ENCODE assay signal across 8 mouse cellular contexts in the genomic region with DNA sequence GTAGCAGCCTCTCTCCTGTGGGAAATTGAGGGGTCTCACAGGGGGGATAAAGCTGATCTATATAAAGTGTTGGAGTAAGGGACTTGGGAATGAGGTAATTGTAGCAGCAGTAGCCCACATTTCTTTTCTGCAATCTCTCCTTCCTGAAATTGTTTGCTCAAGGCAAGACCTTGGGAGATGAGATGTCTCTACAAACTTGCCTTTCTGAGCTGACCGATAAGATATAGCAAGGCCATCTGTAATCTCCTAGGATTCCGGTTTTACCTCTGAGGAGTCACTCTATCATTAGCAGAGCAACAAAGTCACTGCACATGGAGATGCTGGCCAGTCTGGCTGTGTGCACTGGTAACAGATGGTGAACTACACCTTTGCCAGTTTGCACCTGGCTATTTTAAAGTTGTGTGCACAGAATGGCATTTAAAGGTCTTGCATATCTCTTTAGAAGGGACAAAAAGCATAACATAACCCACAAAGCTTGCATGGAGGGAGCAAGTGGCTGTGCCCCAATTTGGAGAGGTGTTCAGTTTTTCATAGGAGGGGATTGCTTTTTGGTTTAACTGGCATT.
DNase-seq lines count a peak whose midpoint lies in the region; ATAC-seq lines count a peak whose summit lies in the region.

No protein-coding gene starts in this region.

- no peak for ATAC-seq in embryonic facial prominence, embryonic 12.5 days (ENCODE audit: insufficient number of reproducible peaks, insufficient read depth, low FRiP score, low TSS enrichment)
- no peak for ATAC-seq in midbrain, embryonic 11.5 days (ENCODE audit: low FRiP score)
- no peak for ATAC-seq in hindbrain, embryonic 16.5 days
- ATAC-seq in stomach, embryonic 16.5 days (ENCODE audit: insufficient read depth, low FRiP score), result no peak

- no peaks in the 10 kb centered on the region for H3K27me3 ChIP-seq in embryonic facial prominence, embryonic 12.5 days
- H3K27me3 ChIP-seq in embryonic facial prominence, embryonic 10.5 days (replicated peaks; ENCODE audit: low read depth, poor library complexity, severe bottlenecking), result no peaks in the 10 kb centered on the region
- H3K27me3 ChIP-seq in midbrain, embryonic 10.5 days (ENCODE audit: low read depth, poor library complexity, severe bottlenecking), result no peaks in the 10 kb centered on the region
- H3K27me3 ChIP-seq in midbrain, embryonic 11.5 days (ENCODE audit: control insufficient read depth, insufficient read depth, low read length), result no peaks in the 10 kb centered on the region
- H3K27me3 ChIP-seq in hindbrain, embryonic 16.5 days (replicated peaks; ENCODE audit: control insufficient read depth, insufficient read depth, low read length), result no peaks in the 10 kb centered on the region
- H3K27me3 ChIP-seq in stomach, embryonic 16.5 days (ENCODE audit: control insufficient read depth, insufficient read depth, low read length), result no peaks in the 10 kb centered on the region

- H3K27ac ChIP-seq in embryonic facial prominence, embryonic 12.5 days, result peak overlapping the region; percentile 30; the same call in 1 of the 2 replicates
- no peak overlapping the region; the same call in 1 of the 2 replicates for H3K27ac ChIP-seq in embryonic facial prominence, embryonic 10.5 days (replicated peaks)
- 0 out of 2 replicates have a peak overlapping the region, but pooled peaks have one; percentile 28 for H3K27ac ChIP-seq in midbrain, embryonic 10.5 days (replicated peaks)
- no peak overlapping the region for H3K27ac ChIP-seq in midbrain, embryonic 11.5 days (ENCODE audit: low read depth, low read length)
- peak overlapping the region; percentile 48; the same call in 1 of the 2 replicates for H3K27ac ChIP-seq in hindbrain, embryonic 16.5 days (ENCODE audit: low read depth, low read length)
- peak overlapping the region; percentile 49; the same call in 1 of the 2 replicates for H3K27ac ChIP-seq in stomach, embryonic 16.5 days (ENCODE audit: low read length)

- WGBS in embryonic facial prominence, embryonic 12.5 days, result 76% methylated on average over 2 of the region's 2 CpGs
- 89% methylated on average over 2 of the region's 2 CpGs for WGBS in embryonic facial prominence, embryonic 10.5 days
- 82% methylated on average over 2 of the region's 2 CpGs for WGBS in midbrain, embryonic 10.5 days
- 83% methylated on average over 2 of the region's 2 CpGs for WGBS in midbrain, embryonic 11.5 days
- 66% methylated on average over 2 of the region's 2 CpGs for WGBS in hindbrain, embryonic 16.5 days
- WGBS in stomach, embryonic 16.5 days, result 53% methylated on average over 2 of the region's 2 CpGs

- H3K36me3 ChIP-seq in embryonic facial prominence, embryonic 12.5 days, result no peaks in the 10 kb centered on the region
- no peaks in the 10 kb centered on the region for H3K36me3 ChIP-seq in embryonic facial prominence, embryonic 10.5 days (replicated peaks)
- no peaks in the 10 kb centered on the region for H3K36me3 ChIP-seq in midbrain, embryonic 10.5 days
- H3K36me3 ChIP-seq in midbrain, embryonic 11.5 days (ENCODE audit: control insufficient read depth, insufficient read depth, low read length), result no peaks in the 10 kb centered on the region
- H3K36me3 ChIP-seq in hindbrain, embryonic 16.5 days (ENCODE audit: control insufficient read depth, insufficient read depth, low read length), result no peaks in the 10 kb centered on the region
- no peaks in the 10 kb centered on the region for H3K36me3 ChIP-seq in stomach, embryonic 16.5 days (ENCODE audit: control insufficient read depth, insufficient read depth, low read length)

- H3K4me2 ChIP-seq in embryonic facial prominence, embryonic 12.5 days (replicated peaks), result no peak overlapping the region
- H3K4me2 ChIP-seq in midbrain, embryonic 11.5 days, result no peak overlapping the region
- no peak overlapping the region for H3K4me2 ChIP-seq in hindbrain, embryonic 16.5 days (ENCODE audit: low read length)
- no peak overlapping the region for H3K4me2 ChIP-seq in stomach, embryonic 16.5 days (ENCODE audit: low read depth, low read length)

- no peaks in the 10 kb centered on the region for H3K4me1 ChIP-seq in embryonic facial prominence, embryonic 12.5 days
- 0 out of 2 replicates have a peak, but pooled peaks cover 6% of the 10 kb centered on the region for H3K4me1 ChIP-seq in embryonic facial prominence, embryonic 10.5 days
- H3K4me1 ChIP-seq in midbrain, embryonic 10.5 days, result peaks cover 5% of the 10 kb centered on the region
- H3K4me1 ChIP-seq in midbrain, embryonic 11.5 days (ENCODE audit: control insufficient read depth, insufficient read depth, low read length), result no peaks in the 10 kb centered on the region
- no peaks in the 10 kb centered on the region; the same call in 1 of the 2 replicates for H3K4me1 ChIP-seq in hindbrain, embryonic 16.5 days (ENCODE audit: control insufficient read depth, insufficient read depth, low read depth, low read length)
- no peaks in the 10 kb centered on the region for H3K4me1 ChIP-seq in stomach, embryonic 16.5 days (ENCODE audit: control insufficient read depth, insufficient read depth, low read length)

- H3K9me3 ChIP-seq in embryonic facial prominence, embryonic 12.5 days, result no peaks in the 10 kb centered on the region
- no peaks in the 10 kb centered on the region for H3K9me3 ChIP-seq in embryonic facial prominence, embryonic 10.5 days
- no peaks in the 10 kb centered on the region for H3K9me3 ChIP-seq in midbrain, embryonic 10.5 days (replicated peaks)
- H3K9me3 ChIP-seq in midbrain, embryonic 11.5 days (ENCODE audit: control insufficient read depth, low read length), result no peaks in the 10 kb centered on the region
- no peaks in the 10 kb centered on the region for H3K9me3 ChIP-seq in hindbrain, embryonic 16.5 days (ENCODE audit: control insufficient read depth, low read length)
- H3K9me3 ChIP-seq in stomach, embryonic 16.5 days (replicated peaks; ENCODE audit: control insufficient read depth, low read length), result no peaks in the 10 kb centered on the region

- no peak for DNase-seq in embryonic facial prominence, embryonic 10.5 days (ENCODE audit: low spot score)
- DNase-seq in midbrain, embryonic 10.5 days (ENCODE audit: low spot score), result no peak
- DNase-seq in midbrain, embryonic 11.5 days (ENCODE audit: low spot score, missing footprints), result no peak
- DNase-seq in layer of hippocampus, adult 9-10 months (ENCODE audit: low spot score), result no peak
- DNase-seq in left cerebral cortex, adult 18-20 months (ENCODE audit: low spot score in 2 of 2), result no peak

- H3K9ac ChIP-seq in embryonic facial prominence, embryonic 12.5 days, result no peak overlapping the region
- H3K9ac ChIP-seq in midbrain, embryonic 11.5 days (ENCODE audit: low read length), result no peak overlapping the region
- no peak overlapping the region for H3K9ac ChIP-seq in hindbrain, embryonic 16.5 days (ENCODE audit: low read depth, low read length)
- no peak overlapping the region for H3K9ac ChIP-seq in stomach, embryonic 16.5 days (ENCODE audit: low read length)

- no peak overlapping the region for H3K4me3 ChIP-seq in embryonic facial prominence, embryonic 12.5 days
- no peak overlapping the region for H3K4me3 ChIP-seq in embryonic facial prominence, embryonic 10.5 days
- H3K4me3 ChIP-seq in midbrain, embryonic 10.5 days, result no peak overlapping the region
- no peak overlapping the region for H3K4me3 ChIP-seq in midbrain, embryonic 11.5 days (ENCODE audit: low read depth, low read length)
- H3K4me3 ChIP-seq in hindbrain, embryonic 16.5 days (ENCODE audit: low read length), result no peak overlapping the region
- no peak overlapping the region for H3K4me3 ChIP-seq in stomach, embryonic 16.5 days (replicated peaks; ENCODE audit: low read length)

Comparison
In these comparisons a context has a peak if more than half of its experiments do, and no peak if none do; other contexts are left out.
1. H3K27ac ChIP-seq: peak in embryonic facial prominence, embryonic 12.5 days (single experiment), midbrain, embryonic 10.5 days (single experiment), hindbrain, embryonic 16.5 days (single experiment) and stomach, embryonic 16.5 days (single experiment); none in embryonic facial prominence, embryonic 10.5 days (single experiment) and midbrain, embryonic 11.5 days (single experiment).